Mouse (Mus musculus) embryonic fibroblast, embryonic 13.5 days (primary cell): ENCODE measurements around the gene Tsen34.

ENCODE experiments used
- CTCF ChIP-seq: IDR thresholded peaks from 2 replicates; pipeline ENCODE4 v1.5.1; 2011; ENCODE audit warnings: mild to moderate bottlenecking, control low read depth, low read length, moderate library complexity, borderline replicate concordance; ENCODE audit not compliant: insufficient read depth
- POLR2A ChIP-seq: IDR thresholded peaks from 2 replicates; pipeline ENCODE4 v1.6.1; 2011; ENCODE audit warnings: low read depth, mild to moderate bottlenecking, control low read depth, low read length, moderate library complexity

DNA sequence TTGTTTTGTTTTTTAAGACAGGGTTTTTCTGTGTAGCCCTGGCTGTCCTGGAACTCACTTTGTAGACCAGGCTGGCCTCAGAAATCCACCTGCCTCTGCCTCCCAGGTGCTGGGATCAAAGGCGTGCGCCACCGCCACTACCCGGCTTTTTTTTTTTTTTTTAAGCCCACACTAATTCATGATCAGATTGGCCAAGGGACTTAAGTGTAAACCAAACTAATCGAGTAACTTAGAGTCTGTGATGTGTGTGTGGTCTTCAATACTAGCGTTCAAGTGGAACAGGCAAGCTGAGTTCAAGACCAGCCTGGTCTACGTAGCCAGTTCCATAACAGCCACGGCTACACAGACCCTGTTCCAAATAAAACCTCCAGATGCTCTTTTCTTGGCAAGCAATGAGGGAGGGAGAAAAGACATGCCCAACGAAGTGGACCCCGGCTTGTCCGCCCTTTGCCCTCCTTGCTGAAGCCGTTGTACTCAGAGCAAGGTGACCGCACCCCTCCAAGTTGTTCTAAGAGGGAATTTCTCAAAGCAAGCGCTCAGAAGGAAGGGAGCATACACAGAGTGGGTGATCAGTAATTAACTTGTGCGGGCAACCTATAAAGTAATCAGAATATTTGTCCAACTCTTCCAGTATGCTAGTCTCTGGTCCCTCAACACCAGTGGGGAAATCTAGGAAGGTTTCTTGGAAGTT is 28.0 kb upstream of the Tsen34 start:
- TF ChIP-seq CTCF (no peak), POLR2A (no peak)
